Mouse (Mus musculus): ENCODE measurements around the gene Atxn7l1. TPM values are rescaled to one million over a fixed set of nuclear protein-coding genes. Genes with fewer than 3 reads are reported as not detected.

The Atxn7l1 gene
- total RNA-seq, 2 experiments from 2014 or later: 55.3 to 61.1 TPM

DNA sequence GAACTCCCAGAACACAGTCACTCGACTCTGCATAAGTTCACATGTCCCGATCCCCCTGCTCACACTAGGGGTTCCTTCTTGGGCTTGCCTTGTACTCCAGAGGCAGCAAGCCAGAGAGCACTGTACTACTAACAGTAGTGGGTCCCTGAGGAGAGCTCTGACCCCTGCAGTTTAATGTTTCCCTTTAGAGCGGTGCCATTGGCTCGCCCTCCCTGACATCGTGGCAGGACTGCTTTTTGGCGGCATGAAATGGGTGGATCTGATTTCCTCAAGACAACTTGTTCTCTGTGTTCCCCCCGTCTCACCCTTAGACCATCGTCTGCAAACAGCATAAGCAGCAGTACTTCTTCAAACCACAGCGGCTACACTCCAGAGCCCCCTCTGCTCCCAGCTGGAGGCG lies 210.9 kb downstream of the Atxn7l1 start:
- no peak for DNase-seq (ENCODE audit: low spot score in 2 of 2)

DNA sequence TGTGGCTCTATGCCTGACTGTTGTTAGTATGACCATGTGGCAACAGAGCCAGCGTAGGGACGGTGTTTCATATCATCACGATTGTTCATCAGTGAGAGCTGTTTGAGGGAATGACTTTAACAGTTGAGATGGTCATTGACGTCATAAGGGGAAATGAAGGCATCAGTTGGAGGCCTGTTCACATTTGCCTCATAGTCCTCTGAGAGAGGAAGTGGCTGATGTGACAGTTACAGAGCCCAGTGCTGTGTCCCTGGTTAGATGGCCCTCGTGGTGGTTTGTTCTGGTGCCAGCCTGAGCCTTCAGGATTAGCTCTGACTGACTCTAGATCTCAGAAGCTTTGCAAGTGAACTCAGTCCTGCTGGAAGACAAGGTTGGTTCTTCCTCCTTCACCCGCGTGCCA lies 211.7 kb downstream of the Atxn7l1 start:
- no peak for DNase-seq (ENCODE audit: low spot score in 2 of 2)

DNA sequence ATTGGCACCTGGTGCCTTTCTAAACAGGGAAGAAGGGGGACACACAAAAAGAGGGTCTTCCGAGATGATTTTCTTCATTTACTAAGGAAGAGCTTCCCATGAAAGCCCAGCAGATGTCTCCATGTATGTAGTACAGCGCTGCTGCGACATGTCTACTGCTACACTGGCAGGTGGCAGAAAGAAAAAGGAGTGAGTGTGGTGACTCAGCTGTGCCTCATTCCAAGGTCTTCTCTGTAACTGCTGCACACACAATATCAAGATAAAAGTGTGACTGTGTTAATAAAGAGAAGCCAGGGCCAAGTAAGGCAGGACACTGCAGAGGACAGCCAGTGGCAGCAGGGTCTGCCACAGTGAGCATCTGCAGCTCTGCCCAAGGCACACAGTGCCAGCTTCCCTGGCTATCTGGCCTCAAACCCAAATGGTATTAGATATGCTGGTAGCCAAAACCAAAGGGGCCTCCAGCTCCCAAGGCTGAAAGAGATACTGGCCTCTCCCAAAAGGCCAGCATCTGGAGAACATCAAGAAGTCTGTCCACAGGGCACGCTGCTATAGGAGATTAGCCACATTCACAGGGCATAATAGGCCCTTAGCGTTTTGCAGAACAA lies 212.5 kb downstream of the Atxn7l1 start:
- DNase-seq (ENCODE audit: low spot score in 2 of 2): peak in 1 of 2 experiments; percentile 31

DNA sequence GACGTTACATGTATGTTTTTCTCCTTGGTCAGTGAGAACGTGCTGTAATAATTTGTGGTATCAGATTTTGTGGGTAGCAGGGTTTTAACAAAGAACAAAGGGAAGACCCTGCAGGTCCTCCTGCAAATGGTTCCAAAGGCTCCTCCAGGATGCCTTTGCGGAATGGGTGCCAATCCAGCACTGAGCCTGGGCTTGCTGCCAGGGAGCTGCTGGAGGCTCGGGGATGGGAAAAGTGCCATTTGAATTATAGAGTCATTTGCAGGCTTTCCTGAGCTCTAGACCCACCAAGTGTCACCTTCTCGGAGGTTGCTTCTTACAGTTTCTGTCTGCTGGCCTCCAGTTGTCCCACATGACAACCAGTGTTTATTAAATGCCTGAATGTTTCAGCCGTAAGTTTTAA lies 213.2 kb downstream of the Atxn7l1 start:
- DNase-seq (ENCODE audit: low spot score in 2 of 2): peak; percentile 65 to 84

DNA sequence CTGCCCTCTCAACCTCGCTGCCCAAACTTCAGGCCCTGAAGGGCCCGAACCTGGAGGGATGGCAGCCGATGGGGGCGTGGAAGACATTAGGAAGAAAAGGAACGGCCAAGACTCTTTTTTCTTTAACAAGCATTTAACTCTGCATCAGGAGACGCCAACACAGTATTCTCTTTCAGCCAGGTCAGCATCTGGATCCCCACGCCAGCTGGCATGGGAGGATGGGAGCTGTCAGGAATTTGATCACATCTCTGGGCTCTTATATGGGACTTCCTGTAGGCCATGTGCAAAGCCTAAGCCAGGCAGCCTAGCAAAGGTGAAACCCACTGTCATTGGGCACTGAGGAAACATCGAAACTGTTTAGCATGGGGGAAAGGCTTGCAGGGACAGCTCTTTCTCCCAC lies 217.0 kb downstream of the Atxn7l1 start:
- DNase-seq (ENCODE audit: low spot score in 2 of 2): no peak

DNA sequence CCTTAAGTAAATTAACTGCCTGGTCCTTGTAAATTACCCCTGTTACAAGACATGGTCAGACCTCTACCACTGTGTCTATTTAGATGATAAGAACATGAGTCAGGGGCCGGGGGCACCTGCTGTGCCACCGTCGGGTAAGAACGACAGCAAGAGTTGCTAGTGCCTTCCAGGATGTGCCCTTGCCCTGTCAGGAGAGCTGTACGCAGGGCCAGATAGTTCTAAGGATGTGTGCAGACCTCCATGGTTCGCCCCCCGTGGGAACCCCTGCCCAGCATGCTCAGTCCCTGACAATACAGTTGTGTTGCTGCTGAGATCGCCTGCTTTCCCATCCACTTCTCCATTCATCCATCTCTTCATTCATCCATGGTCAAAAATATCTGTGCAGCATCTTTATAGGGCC lies 217.6 kb downstream of the Atxn7l1 start:
- DNase-seq (ENCODE audit: low spot score in 2 of 2): no peak

DNA sequence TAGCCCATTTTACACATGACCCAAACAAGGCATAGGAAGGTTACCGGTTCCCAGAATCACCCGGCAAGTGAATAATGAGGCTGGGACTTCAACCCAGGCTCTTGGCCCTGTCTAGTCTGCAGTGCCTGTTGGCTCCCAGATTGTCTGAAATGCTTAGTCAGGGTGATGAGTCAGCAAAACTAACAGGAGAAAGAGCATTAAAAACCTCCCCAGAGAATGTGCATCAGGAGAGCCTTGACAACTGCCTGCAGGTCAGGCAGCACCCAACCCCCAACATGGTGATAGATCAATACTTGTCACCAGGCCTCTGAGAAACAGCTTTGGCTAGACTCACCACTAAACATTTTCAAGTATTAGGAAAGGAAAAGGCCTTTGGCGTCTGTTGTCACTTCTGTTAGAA lies 222.1 kb downstream of the Atxn7l1 start:
- DNase-seq (ENCODE audit: low spot score in 2 of 2): no peak

DNA sequence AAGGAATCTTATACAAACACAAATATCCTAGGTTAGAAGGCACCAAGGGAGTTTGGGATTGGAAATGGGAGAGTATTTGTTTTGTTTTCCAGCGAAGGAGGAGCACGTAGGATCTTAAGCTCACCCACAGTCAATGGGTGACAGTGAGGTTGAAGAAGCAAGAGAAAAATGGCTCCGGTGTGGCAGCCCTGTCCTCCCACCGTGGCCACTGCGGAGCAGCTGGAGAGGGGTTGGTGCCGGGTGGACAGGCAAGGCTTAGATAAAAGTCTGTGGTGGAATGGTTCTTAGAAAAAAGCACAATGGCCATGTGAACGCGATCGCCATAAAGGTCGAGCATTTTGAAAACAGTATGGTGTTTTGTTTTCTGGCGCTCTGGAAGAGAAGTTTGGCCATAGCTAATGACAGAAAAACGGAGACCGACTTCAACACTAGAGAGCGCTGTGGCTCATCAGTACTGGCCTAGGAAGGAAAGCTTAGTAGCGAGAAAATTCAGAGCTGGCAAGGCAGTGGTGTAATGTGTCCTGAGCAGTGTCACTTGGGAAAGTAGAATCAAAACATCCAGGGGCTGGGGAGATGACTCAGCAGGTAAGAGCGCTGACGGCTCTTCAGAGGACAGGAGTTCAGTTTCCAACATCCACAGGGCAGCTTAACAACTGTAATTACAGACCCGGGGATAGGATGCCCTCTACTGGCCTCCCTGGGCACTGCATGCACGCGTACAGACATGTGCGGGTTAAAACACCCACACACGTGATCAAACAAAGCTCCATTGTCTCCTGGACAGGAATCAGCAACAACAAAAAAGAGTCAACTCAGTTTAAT lies 232.3 kb downstream of the Atxn7l1 start:
- peak; percentile 55 to 85 for DNase-seq (ENCODE audit: low spot score in 2 of 2)

DNA sequence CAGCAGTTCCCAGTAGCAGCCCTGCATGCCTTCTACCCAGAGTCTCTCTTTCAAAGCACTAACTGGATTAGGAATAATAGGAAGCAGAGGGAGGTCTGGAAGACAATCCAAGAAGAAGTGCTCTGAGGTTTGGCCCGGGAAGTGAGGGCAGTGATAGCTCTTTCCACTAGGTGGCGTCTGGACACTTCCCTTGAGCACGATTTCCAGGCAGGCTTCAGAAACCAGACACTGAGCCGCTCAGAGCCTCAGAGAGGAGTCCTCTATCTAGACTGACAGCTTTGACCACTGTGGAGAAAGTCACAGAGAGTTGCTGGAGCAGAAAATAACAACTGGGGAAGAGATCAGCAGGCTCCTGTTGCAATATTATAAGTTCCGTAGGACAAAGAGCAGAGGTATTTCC lies 241.3 kb downstream of the Atxn7l1 start:
- peak; percentile 61 to 89 for DNase-seq (ENCODE audit: low spot score in 2 of 2)

DNA sequence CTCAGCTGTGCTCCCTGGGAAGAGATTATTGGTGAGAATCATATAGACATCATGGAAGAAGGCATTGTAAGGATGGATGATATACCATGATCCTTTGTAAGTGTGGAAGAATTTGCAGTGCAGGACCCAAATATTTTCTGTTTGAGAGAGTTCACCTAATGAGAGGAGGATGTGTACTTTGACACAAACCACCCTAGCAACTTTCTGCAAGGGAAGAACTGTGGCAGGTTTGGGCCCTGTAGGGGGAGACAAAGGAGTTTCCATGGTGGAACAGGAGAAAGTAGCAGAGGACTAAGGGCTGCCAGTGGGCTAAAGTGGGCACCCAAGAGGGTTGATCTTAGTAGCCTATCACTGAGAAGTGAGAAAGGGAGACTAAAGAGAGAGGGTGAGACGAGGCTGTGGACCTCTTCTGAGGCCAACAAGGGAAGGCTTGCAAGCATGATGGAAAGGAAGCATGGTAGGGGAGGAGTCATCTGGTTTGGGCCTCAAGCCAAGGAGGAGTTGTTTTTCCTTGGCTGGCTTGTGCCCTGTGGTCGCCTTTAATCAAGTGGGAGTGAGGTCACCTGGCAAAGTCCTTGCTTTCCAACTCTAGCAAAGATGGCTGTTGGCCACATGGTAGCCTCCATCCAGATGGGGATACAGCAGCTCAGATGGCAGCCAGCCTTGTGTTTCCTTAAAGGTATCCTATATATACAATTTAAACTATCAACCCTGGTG lies 243.5 kb downstream of the Atxn7l1 start:
- no peak for DNase-seq (ENCODE audit: low spot score in 2 of 2)

DNA sequence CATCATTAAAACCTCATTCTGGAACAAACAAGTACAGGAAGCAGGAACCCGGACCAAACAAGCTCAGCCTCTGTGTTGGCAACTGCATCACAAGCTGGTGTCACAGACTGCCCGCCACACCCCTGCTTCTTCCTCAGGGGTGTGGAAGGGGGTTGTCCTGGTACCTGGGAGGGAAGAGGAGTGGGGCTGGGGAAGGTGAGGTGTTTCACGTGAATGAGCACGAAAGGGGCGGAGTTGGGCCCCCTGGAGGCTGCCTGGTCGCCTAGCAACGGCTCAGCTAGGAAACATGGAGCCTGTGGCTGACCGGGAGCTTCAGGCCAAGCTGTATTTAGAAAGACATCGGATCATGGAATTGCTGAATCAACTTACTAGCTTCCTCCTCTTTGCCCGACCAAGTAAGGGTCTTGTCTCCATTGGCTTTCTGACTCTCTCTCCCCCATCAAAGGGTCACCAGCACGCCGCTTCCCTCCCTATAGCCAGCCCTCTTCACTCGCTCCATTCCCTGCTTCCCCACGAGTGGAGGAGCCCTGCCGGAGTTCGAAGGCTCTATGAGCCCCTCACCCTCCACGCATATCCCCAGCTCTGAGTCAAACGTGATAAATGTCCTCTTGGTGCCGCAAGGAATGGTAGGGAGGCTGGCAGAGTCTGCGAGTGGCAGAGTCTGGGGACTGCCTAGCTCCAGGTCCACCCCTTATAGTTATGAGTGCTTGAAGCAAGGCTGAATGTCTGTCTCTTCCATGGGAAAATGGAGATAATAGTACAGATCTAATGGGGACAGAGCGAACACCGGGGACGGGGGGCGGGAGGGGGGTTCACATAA lies 247.5 kb downstream of the Atxn7l1 start, which contains the start of gene Efcab10:
TSS of gene Efcab10 (plus strand) at position 51 of the 820 bp plus-strand sequence.
- peak; percentile 58 to 77 for DNase-seq (ENCODE audit: low spot score in 2 of 2)

DNA sequence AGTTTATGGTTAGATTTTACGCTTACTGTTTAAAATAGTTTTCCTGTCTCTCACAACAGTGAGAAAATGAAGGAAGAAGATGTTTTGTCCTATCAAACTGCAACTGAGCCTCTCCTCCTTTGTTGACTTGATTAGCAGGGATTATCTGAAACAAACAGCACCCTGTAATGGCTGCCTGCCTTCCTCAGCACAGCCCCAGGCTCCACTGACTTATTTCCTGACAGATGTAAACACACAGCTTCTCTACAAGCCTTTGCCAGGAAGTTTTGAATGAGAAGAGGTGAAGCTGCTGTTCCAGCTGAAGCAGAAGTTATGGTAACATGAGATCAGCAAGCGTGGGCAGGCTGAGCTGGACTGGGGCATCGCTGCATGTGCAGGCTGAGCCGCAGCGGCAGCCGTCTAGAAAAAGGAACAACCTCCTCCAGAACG lies 255.8 kb downstream of the Atxn7l1 start:
- DNase-seq (ENCODE audit: low spot score in 2 of 2): no peak

DNA sequence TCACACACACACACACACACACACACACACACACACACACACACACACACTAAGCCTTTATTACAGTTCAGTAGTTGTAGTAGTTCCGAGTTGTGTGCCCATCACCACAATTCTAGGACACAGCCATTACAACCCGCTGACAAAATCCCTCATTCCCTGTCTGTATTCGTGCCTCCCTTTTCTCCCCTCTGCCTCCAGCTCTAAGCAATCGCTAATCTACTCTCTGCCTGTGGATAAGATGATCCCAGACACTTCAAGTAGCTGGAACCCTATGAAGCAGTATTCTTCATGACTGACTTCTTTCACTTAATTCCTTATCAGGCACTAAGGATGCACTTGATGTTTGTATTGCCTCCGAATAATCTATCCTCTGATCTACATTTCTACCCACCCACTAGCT lies 257.5 kb downstream of the Atxn7l1 start:
- DNase-seq (ENCODE audit: low spot score in 2 of 2): no peak

DNA sequence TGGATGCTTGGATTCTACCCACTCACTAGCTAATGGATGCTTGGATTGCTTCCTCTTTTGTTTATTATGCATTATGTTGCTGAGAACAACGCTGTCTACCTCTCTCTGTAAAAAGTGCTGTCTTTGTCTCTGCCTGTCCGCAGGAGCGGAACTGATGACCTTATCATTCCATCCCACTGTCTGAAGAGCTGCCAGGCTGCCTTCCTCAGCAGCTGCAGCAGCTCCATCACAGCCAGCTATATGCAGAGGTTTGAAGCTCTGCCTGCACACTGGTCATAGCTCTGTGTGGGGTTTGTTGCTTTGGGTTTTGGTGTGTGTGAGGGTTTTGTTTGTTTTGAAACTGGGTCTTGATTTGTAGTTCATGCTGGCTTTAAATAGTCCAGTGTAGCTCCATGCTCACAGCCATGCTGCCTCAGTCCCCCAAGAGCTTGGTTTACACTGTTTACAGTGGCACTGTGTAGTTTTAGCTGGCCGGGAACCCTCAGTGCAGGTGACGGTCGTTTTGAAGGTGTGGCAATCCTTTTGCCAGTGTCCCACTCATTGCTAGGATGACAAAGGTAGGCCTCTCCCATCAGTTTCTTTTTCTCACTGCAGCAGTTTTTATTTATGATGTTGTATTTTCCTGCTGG lies 258.0 kb downstream of the Atxn7l1 start:
- DNase-seq (ENCODE audit: low spot score in 2 of 2): peak in 1 of 2 experiments; percentile 23

DNA sequence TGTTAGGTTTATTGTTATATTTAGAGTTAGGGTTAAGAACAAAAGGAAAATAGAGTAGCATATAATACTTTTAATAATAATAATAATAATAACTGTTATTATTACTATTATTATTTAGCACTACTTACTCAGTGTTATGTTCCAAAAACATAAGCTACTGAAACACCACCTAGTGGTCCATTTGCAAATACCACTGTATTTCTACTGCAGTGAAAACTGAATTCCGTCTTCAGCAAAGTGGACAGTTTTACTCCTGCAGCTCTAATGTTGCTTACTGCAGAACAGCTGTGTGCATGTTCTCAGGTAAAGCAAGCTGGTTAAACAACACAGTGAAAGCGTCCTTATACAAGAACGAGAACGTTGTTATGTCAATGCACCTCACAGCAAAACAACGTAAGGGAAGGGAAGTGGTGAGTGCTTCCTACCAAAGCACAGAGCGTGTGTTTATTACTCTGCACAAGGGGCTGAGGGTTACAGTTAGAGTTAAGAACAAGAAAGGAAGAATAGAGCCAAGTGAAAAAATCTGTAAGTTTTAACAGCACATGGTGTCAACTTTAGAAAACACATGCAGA lies 264.2 kb downstream of the Atxn7l1 start:
- peak in 1 of 2 experiments; percentile 37 for DNase-seq (ENCODE audit: low spot score in 2 of 2)

Other genes starting within 250 kb of the Atxn7l1 start
- gene Sypl, start 193.8 kb upstream of the Atxn7l1 start, total RNA-seq (2021): 10 to 100 TPM; 44.9 to 45.8 TPM
- 1 to 10 TPM; 1.3 to 1.8 TPM for gene Cdhr3, start 54.8 kb upstream of the Atxn7l1 start, total RNA-seq (2021)
- 1 to 10 TPM; 3.2 to 3.5 TPM for gene Efcab10, start 247.2 kb downstream of the Atxn7l1 start, total RNA-seq (2021)

All from layer of hippocampus, adult 18-20 months (tissue).